Mouse (Mus musculus): ENCODE data around the gene Gm4869. TPM values are rescaled to one million over a fixed set of nuclear protein-coding genes. Genes with fewer than 3 reads are reported as not detected.
"Not testable (repeated sequence)": the region's sequence is repeated elsewhere in the genome, so short reads cannot be mapped to it uniquely, and the experiment has no call there.

Gene Gm4869
- polyA plus RNA-seq, 1 experiment from 2014 or later, result not detected

DNA sequence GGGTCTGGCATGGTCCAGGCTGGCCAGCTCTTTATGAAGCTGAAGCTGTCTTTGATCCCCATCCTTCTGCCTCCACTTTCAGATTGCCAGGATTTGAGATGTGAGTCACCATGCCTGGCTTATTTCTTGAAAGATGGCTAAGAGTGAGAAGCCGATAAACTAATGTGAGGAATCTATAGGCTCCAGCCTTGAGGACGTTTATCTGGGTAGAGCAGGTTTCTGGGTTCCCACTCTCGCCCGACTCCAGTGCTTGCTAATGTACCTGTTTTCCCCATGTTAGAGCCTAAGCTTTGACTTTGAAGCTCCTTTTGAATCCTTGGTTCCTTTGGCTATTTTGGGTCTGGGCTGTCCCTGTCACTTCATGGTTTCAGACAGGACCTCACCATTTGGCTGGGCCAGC is 24.8 kb upstream of the Gm4869 start:
- Histone ChIP-seq H3K9me3 (replicated peaks) (no peaks in the 10 kb centered on the region), H3K4me3 (peak overlapping the region; percentile 95), H3K4me1 (peaks cover 47% of the 10 kb centered on the region), H3K4me2 (peak overlapping the region; percentile 86), H3K36me3 (peaks cover 45% of the 10 kb centered on the region), H3K9ac (peak overlapping the region; percentile 91), H3K27ac (peak overlapping the region; percentile 59; the same call in 1 of the 2 replicates), H3K27me3 (replicated peaks) (no peaks in the 10 kb centered on the region)
- WGBS (ENCODE audit: insufficient replicate concordance), result 16% methylated on average over 4 of the region's 4 CpGs
- ATAC-seq, result peak; percentile 38

DNA sequence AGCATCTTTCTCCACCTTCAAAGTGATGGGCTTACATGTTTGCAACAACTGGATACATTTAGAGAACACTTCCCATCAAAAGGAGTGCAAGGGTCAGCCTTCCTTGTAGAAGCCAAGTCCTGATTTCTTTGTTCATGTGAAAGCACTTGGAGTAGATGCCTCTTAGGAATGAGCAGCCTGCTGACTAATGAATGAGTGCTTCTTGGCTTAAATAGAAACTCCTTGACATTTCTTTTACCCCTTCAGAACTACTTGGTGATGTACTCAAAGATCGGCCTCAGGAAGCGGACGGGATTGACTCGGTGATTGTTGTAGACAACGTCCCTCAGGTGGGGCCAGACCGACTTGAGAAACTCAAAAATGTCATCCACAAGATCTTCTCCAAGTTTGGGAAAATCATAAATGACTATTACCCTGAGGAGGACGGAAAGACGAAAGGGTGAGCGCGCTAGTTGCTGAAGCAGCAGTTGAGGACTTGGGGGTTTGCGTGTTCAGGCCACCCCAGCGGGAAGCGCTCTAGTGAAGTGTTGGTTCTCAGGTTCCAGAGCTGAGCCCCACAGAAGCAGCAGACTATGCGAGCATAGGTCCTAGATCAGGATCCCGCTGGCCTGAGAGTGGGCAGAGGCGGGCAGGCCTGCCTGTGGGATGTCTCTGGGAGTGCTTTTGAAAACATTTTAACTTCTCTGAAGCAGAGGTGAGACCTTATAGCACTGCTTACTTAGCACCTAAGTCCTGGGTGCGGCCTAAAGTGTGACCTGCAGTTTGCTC is 20.2 kb upstream of the Gm4869 start:
- Histone ChIP-seq H3K4me1 (peaks cover 33% of the 10 kb centered on the region), H3K9ac (no peak overlapping the region), H3K27me3 (replicated peaks) (no peaks in the 10 kb centered on the region), H3K4me3 (no peak overlapping the region), H3K27ac (no peak overlapping the region), H3K36me3 (peaks cover 91% of the 10 kb centered on the region), H3K9me3 (replicated peaks) (no peaks in the 10 kb centered on the region), H3K4me2 (no peak overlapping the region)
- 93% methylated on average over 17 of the region's 17 CpGs for WGBS (ENCODE audit: insufficient replicate concordance)
- no peak for ATAC-seq

DNA sequence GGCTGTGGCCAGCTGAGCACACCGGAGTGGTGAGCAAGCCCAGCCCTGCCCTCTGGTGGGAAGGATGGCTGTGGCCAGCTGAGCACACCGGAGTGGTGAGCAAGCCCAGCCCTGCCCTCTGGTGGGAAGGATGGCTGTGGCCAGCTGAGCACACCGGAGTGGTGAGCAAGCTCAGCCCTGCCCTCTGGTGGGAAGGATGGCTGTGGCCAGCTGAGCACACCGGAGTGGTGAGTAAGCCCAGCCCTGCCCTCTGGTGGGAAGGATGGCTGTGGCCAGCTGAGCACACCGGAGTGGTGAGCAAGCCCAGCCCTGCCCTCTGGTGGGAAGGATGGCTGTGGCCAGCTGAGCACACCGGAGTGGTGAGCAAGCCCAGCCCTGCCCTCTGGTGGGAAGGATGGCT is 6.3 kb upstream of the Gm4869 start:
- 50% methylated on average over 1 of the region's 6 CpGs for WGBS (ENCODE audit: insufficient replicate concordance)
- H3K27ac ChIP-seq; H3K4me2 ChIP-seq; ATAC-seq; H3K27me3 ChIP-seq (replicated peaks); H3K4me3 ChIP-seq; H3K9ac ChIP-seq; H3K9me3 ChIP-seq (replicated peaks); H3K4me1 ChIP-seq: not testable (repeated sequence)
- H3K36me3 ChIP-seq, result peaks cover 95% of the 10 kb centered on the region

DNA sequence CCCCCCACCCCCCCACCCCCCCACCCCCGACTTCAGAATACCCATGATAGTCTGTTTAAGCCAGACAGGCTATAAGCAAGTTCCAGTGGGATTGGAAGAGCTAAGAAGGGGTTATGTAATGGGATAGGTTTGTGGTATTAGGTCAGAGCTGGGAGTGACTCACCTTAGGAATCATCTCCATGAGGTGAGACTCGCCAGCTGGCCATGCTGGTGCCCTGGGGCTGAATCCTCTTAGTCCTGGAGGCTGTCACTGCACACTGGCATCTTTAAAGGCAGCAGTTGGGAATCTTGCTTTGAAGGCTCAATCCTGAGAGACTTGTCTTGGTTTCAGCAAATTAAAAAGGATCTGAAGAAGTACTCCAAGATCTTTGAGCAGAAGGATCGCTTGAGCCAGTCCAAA is 4.0 kb upstream of the Gm4869 start:
- no peak overlapping the region for H3K27ac ChIP-seq
- ATAC-seq, result no peak
- no peaks in the 10 kb centered on the region for H3K27me3 ChIP-seq (replicated peaks)
- H3K9ac ChIP-seq, result no peak overlapping the region
- no peaks in the 10 kb centered on the region for H3K9me3 ChIP-seq (replicated peaks)
- H3K4me1 ChIP-seq, result no peaks in the 10 kb centered on the region
- WGBS (ENCODE audit: insufficient replicate concordance), result 78% methylated on average over 3 of the region's 3 CpGs
- no peak overlapping the region for H3K4me3 ChIP-seq
- peaks cover 92% of the 10 kb centered on the region for H3K36me3 ChIP-seq
- H3K4me2 ChIP-seq, result no peak overlapping the region

DNA sequence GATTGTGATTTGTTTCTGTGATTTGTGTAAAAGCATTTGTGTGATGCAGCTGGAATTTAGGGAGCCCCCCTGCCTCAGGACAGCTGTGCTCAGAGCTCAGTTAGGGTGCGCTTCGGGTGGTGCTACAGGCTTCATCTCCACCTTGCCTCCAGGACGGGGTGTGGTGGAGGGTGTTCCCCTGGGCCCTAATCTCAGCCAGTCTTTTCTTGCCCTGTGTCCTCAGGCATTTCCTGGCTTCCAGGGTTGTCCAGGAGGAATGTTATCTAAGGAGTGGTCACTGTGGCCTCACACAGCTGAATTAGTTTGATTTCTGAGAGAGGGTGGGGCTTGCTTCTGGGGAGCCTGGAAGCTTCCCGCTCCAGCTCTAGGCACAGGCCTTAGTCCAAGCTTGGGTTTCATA is 1.4 kb upstream of the Gm4869 start:
- Histone ChIP-seq H3K9ac (no peak overlapping the region), H3K27ac (no peak overlapping the region), H3K4me2 (no peak overlapping the region), H3K4me1 (no peaks in the 10 kb centered on the region), H3K36me3 (peaks cover 70% of the 10 kb centered on the region), H3K4me3 (no peak overlapping the region), H3K9me3 (replicated peaks) (no peaks in the 10 kb centered on the region), H3K27me3 (replicated peaks) (no peaks in the 10 kb centered on the region)
- no peak for ATAC-seq
- WGBS (ENCODE audit: insufficient replicate concordance), result 76% methylated on average over 4 of the region's 4 CpGs

DNA sequence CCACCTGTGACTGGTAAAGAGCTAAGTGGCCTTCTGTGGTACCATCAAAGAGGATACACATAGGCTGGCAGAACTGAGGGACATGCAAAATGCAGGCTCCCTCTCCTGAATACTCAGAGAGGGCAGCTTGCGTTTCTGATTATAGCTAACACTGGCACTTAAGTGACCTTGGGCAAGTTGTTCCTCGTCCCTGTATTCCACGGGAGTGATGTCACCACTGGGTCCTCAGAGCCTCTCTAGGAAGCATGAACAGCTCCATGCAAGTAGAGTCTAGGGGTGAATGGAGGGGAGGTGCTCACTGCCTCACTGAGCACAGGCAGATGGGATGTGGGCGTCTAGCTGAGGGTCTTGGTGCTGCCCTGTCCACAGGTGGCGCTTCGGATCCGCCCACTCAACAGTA is 609 bp downstream of the Gm4869 start:
- no peaks in the 10 kb centered on the region for H3K4me1 ChIP-seq
- 76% methylated on average over 7 of the region's 7 CpGs for WGBS (ENCODE audit: insufficient replicate concordance)
- no peaks in the 10 kb centered on the region for H3K27me3 ChIP-seq (replicated peaks)
- peaks cover 50% of the 10 kb centered on the region for H3K36me3 ChIP-seq
- no peak overlapping the region for H3K27ac ChIP-seq
- H3K4me3 ChIP-seq, result no peak overlapping the region
- ATAC-seq, result 0 out of 2 replicates have a peak, but pooled peaks have one; percentile 4
- no peak overlapping the region for H3K4me2 ChIP-seq
- no peaks in the 10 kb centered on the region for H3K9me3 ChIP-seq (replicated peaks)
- H3K9ac ChIP-seq, result no peak overlapping the region

DNA sequence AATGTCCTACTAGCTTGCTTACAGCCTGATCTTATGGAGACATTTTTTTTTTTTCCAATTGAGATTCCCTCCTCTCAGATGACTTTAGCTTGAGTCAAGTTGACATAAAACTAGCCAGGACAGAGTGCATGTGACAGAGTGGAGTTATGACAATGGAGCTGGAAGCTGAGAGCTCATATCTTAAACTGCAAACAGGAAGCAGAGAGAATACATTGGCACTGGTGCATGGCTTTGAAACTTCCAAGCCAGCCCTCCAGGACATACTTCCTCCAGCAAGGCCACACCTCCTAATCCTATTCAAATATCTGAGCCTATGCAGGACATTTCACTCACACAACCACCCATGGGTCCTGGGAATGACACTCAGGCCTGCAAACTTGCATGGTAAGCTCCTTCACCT is 9.0 kb downstream of the Gm4869 start:
- Histone ChIP-seq H3K27me3 (replicated peaks) (no peaks in the 10 kb centered on the region), H3K4me3 (no peak overlapping the region), H3K36me3 (no peaks in the 10 kb centered on the region), H3K9me3 (replicated peaks) (no peaks in the 10 kb centered on the region), H3K27ac (no peak overlapping the region), H3K4me2 (no peak overlapping the region), H3K9ac (no peak overlapping the region), H3K4me1 (no peaks in the 10 kb centered on the region)
- ATAC-seq, result no peak

DNA sequence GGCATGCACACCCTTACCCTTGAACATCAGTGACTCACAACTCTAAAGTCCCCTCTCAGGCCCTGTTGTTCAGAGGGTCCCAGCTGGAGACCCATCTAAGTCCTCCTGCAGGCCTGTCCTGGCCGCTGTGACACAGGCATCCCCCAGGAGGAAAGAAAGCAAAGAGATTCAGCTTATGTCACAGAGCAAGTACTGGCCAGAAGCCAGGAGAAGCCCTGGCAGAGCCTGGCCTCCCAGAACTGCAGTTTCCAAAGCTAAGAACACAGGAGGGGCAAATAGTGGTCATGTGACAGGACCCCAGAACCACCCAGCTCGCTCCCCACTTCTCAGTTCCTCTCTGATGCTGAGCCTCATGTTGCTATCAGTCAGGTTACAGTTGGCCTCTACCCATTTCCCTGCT is 10.0 kb downstream of the Gm4869 start:
- H3K9ac ChIP-seq, result no peak overlapping the region

DNA sequence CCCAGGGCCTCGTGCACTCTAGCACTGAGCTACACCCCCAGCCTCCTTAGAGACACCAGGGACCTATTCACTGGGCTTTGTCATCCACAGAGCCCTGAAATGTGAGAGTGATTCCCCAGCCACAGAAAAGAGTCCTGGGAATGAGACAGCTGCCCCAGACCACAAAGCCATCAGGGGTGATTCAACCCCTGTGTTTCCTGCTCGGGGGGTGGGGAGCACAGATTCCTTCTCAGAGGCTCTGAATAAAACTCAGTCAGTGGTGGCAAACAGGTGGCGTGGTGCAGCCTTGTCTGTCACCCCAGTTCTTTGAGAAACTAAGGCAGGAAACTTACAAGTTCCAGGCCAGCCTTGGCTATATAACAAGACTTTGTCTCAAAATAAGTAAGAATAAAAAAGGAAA is 16.0 kb downstream of the Gm4869 start:
- Histone ChIP-seq H3K4me3 (no peak overlapping the region), H3K27ac (no peak overlapping the region), H3K36me3 (no peaks in the 10 kb centered on the region), H3K4me2 (no peak overlapping the region), H3K9ac (no peak overlapping the region), H3K9me3 (replicated peaks) (peaks cover 26% of the 10 kb centered on the region), H3K27me3 (replicated peaks) (no peaks in the 10 kb centered on the region), H3K4me1 (no peaks in the 10 kb centered on the region)
- no peak for ATAC-seq
- 51% methylated on average over 3 of the region's 3 CpGs for WGBS (ENCODE audit: insufficient replicate concordance)

More for the DNA sequence above, 10.0 kb downstream of the Gm4869 start:
- no peak overlapping the region for H3K4me3 ChIP-seq
- ATAC-seq, result no peak; the same call in 1 of the 2 replicates
- WGBS (ENCODE audit: insufficient replicate concordance), result 63% methylated on average over 2 of the region's 2 CpGs
- no peaks in the 10 kb centered on the region for H3K36me3 ChIP-seq
- H3K4me2 ChIP-seq, result no peak overlapping the region
- H3K9me3 ChIP-seq (replicated peaks), result no peaks in the 10 kb centered on the region
- no peak overlapping the region for H3K27ac ChIP-seq
- no peaks in the 10 kb centered on the region for H3K27me3 ChIP-seq (replicated peaks)
- H3K4me1 ChIP-seq, result no peaks in the 10 kb centered on the region

DNA sequence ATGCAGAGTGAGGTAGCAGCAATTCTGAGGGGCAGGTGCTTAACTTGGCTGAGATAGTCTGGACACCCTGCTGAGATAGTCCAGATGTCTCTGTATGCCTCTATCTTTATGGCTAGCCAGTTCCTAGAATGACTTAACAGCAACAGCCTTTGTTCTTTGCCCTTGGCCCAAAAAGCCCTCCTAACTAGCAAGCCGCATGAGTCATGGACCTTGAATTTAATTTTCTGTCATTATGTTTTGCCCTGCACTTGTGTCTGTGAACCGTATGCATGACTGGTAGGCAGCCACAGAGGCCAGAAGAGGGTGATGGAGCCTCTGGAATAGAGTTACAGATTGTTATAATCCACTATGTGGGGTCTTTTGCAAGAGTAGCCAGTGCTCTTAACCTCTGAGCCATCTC is 17.7 kb downstream of the Gm4869 start:
- not testable (repeated sequence) for H3K36me3 ChIP-seq; H3K4me2 ChIP-seq; H3K27me3 ChIP-seq (replicated peaks); H3K4me1 ChIP-seq; ATAC-seq; H3K4me3 ChIP-seq; H3K9ac ChIP-seq; H3K27ac ChIP-seq
- 74% methylated on average over 2 of the region's 2 CpGs for WGBS (ENCODE audit: insufficient replicate concordance)
- H3K9me3 ChIP-seq (replicated peaks), result peaks cover 26% of the 10 kb centered on the region

DNA sequence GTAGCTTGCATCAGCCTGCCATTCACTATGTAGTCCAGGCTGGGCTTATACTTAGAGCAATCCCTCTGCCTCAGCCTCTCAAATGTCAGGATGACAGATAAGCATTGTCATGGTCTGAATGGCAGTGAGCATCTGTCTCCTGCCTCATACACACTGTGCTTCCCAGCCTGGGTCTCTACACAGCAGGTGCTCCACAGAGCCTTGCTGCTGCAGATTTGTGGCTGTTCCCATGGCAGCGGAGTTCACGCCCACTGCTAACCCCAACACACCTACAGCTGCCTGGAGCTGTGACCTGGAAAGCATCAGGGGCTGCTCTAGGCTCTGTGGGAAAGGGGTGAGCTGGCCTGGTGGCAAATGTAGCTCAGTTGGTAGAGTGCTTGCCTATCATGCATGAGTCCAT is 19.5 kb downstream of the Gm4869 start:
- no peak for ATAC-seq
- 75% methylated on average over 2 of the region's 2 CpGs for WGBS (ENCODE audit: insufficient replicate concordance)
- H3K4me2 ChIP-seq, result no peak overlapping the region
- no peak overlapping the region for H3K9ac ChIP-seq
- H3K9me3 ChIP-seq (replicated peaks), result peaks cover 26% of the 10 kb centered on the region
- H3K27ac ChIP-seq, result no peak overlapping the region
- H3K4me3 ChIP-seq, result no peak overlapping the region
- no peaks in the 10 kb centered on the region for H3K4me1 ChIP-seq
- peaks cover 3% of the 10 kb centered on the region; the same call in 1 of the 2 replicates for H3K27me3 ChIP-seq (replicated peaks)
- H3K36me3 ChIP-seq, result no peaks in the 10 kb centered on the region

DNA sequence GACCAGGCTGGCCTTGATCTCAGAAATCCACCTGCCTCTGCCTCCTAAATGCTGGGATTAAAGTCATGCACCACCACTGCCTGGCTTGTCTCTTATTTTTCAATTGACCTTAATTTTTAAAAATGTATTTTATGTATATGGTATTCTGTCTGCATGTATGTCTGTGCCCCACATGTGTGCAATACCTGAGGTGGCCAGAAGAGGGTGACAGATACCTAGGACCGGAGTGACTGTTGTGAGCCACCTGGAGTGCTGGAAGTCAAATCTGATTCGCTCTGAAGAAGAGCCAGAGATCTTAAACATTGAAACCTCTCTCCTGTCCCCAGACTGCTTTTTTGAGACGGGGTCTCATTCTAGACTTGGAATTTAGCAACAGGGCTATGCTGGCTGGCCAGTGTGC is 26.9 kb downstream of the Gm4869 start:
- Histone ChIP-seq H3K9ac (no peak overlapping the region), H3K4me1 (no peaks in the 10 kb centered on the region), H3K27me3 (replicated peaks) (peaks cover 3% of the 10 kb centered on the region; the same call in 1 of the 2 replicates), H3K36me3 (no peaks in the 10 kb centered on the region), H3K4me2 (no peak overlapping the region), H3K27ac (no peak overlapping the region), H3K4me3 (no peak overlapping the region), H3K9me3 (replicated peaks) (no peaks in the 10 kb centered on the region)
- WGBS (ENCODE audit: insufficient replicate concordance), result 61% methylated on average over 3 of the region's 3 CpGs
- no peak for ATAC-seq

DNA sequence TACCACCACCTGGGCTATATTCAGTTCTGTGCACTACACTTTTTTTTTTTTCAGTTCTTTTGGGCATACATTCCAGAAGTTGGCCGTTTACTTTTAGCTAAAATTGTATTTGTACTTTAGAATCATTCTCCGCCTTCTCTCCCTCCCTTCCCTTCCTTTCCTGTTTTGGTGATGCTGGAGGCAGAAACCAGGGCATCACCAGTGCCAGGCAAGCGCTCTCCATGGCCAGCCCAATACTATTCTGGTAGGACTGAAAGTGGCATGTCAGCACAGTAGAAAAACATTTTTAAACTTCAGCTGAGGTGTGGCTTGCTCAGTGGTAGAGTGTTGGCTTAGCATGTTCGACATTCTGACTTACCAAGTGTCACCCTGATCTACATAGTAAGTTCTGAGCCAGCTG is 36.0 kb downstream of the Gm4869 start:
- WGBS (ENCODE audit: insufficient replicate concordance), result 53% methylated on average over 4 of the region's 4 CpGs
- no peak overlapping the region for H3K4me2 ChIP-seq
- no peak for ATAC-seq
- peaks cover 10% of the 10 kb centered on the region for H3K27me3 ChIP-seq (replicated peaks)
- H3K9ac ChIP-seq, result no peak overlapping the region
- H3K9me3 ChIP-seq (replicated peaks), result no peaks in the 10 kb centered on the region
- H3K4me1 ChIP-seq, result no peaks in the 10 kb centered on the region
- H3K27ac ChIP-seq, result no peak overlapping the region
- H3K36me3 ChIP-seq, result no peaks in the 10 kb centered on the region
- H3K4me3 ChIP-seq, result no peak overlapping the region

Measured in liver, embryonic 12.5 days (tissue).